Comparison of ENCODE assay signal across 8 mouse cellular contexts in genomic region chr13:44907702-44908101, GRCm38 (mm10).
DNase-seq lines count a peak whose midpoint lies in the region; ATAC-seq and TF ChIP-seq lines count a peak whose summit lies in the region.

No protein-coding gene starts in this region.

- in situ Hi-C loops in Patski (cut with MboI; ENCODE audit: low pct_unique_long_range_greater_than_20kb): no loop called here

- H3K4me3 ChIP-seq in cerebellum, adult 2 months (replicated peaks; ENCODE audit: insufficient read depth, low read depth, low read length): no peak overlapping the region

- H3K27ac ChIP-seq in cerebellum, adult 2 months (ENCODE audit: insufficient read depth, low read length): no peak overlapping the region

- no peak for TF ChIP-seq CTCF in Patski (IDR thresholded peaks at IDR 0.05)
- no peak for TF ChIP-seq CTCF in cerebellum, adult 2 months (IDR thresholded peaks at IDR 0.05; ENCODE audit: borderline replicate concordance, insufficient read depth, low read depth, low read length)

- H3K4me1 ChIP-seq in cerebellum, adult 2 months (ENCODE audit: control insufficient read depth, insufficient read depth, low read length): peaks cover 52% of the 10 kb centered on the region

- WGBS in cerebellum, adult 2 months: under 1% methylated on average over 6 of the region's 6 CpGs

- no peaks in the 10 kb centered on the region for H3K27me3 ChIP-seq in Patski
- H3K27me3 ChIP-seq in cerebellum, adult 2 months (ENCODE audit: control insufficient read depth, insufficient read depth, low read length): no peaks in the 10 kb centered on the region

- CTCF ChIA-PET in Patski (lab: Charles Lee): interaction anchor here (0.8 to 1.7 kb wide), 3 partner anchors 9 to 17 kb away, joined by 3 to 5 read pairs (median 4); no protein-coding TSS in a partner anchor

- TF ChIP-seq POLR2A in cerebellum, adult 2 months (IDR thresholded peaks at IDR 0.05; ENCODE audit: borderline replicate concordance, insufficient read depth, low read length): no peak

- POLR2A ChIA-PET in Patski (lab: Charles Lee): interaction anchor here (1.1 kb wide), 1 partner anchor 11 kb away, joined by 4 read pairs; no protein-coding TSS in a partner anchor

- peak; percentile 35 for ATAC-seq in Patski

- DNase-seq in Patski (ENCODE audit: low read depth, low spot score): peak; percentile 57
- peak; percentile 87 to 90 for DNase-seq in cerebellum, adult 2 months
- DNase-seq in frontal cortex, postnatal 25 days (ENCODE audit: low spot score in 2 of 2): peak; percentile 73 to 81
- peak; percentile 91 for DNase-seq in heart, postnatal 4 days
- peak; percentile 88 for DNase-seq in layer of hippocampus, adult 9-10 months (ENCODE audit: low spot score)
- DNase-seq in lung, postnatal 36 days: peak; percentile 95
- peak; percentile 88 for DNase-seq in testis, postnatal 14 days (ENCODE audit: low spot score)
- DNase-seq in c-Kit-positive CD71-positive TER-119-positive erythroid progenitor cells, embryonic 14.5 days (ENCODE audit: low spot score): no peak
